Mouse (Mus musculus) ES-E14 (cell line): ENCODE results near the gene Taf6. TPM values are rescaled to one million over a fixed set of nuclear protein-coding genes. Genes with fewer than 3 reads are reported as not detected.
A peak's percentile ranks its signal among the peaks of the same experiment; 100 is the strongest.

Experiments
- DNase-seq: peaks from one replicate; pipeline ENCODE4 v3.0.0-alpha.2; 2013; ENCODE audit warnings: low read depth, low spot score
- H3K27ac ChIP-seq: 2 replicates; pipeline ENCODE4 v1.5.1; 2012; ENCODE audit warnings: low read depth, mild to moderate bottlenecking, low read length, moderate library complexity, mixed read lengths; ENCODE audit not compliant: poor library complexity, insufficient read depth, severe bottlenecking
- H3K36me3 ChIP-seq: 2 replicates; pipeline ENCODE4 v1.6.1; 2012; ENCODE audit warnings: mild to moderate bottlenecking, low read length, moderate library complexity, mixed read lengths; ENCODE audit not compliant: control insufficient read depth, poor library complexity, insufficient read depth, severe bottlenecking
- H3K4me1 ChIP-seq, 2 experiments: fragments of 150-350 bp in 1 of 2; sonication (generic) in 1 of 2; 2 replicates each; pipeline ENCODE4 v1.6.1; 2012; ENCODE audit warnings: low read length in 2 of 2, mild to moderate bottlenecking in 1 of 2, mixed read lengths in 1 of 2; ENCODE audit not compliant: control insufficient read depth in 2 of 2, insufficient read depth in 2 of 2, poor library complexity in 1 of 2
- H3K4me3 ChIP-seq, 2 experiments: fragments of 150-350 bp in 1 of 2; sonication (generic) in 1 of 2; 2 replicates each; pipeline ENCODE4 v1.5.1; 2012; ENCODE audit warnings: low read length in 2 of 2, low read depth in 1 of 2, mild to moderate bottlenecking in 1 of 2, mixed read lengths in 1 of 2; ENCODE audit not compliant: insufficient read depth in 1 of 2, poor library complexity in 1 of 2, severe bottlenecking in 1 of 2
- H3K9ac ChIP-seq: 2 replicates; pipeline ENCODE4 v1.6.1; 2012; ENCODE audit warnings: low read depth, mild to moderate bottlenecking, low read length, mixed read lengths; ENCODE audit not compliant: poor library complexity, insufficient read depth, severe bottlenecking
- H3K9me3 ChIP-seq: fragments of 150-350 bp; sonication (generic); 2 replicates; pipeline ENCODE4 v1.6.1; 2012; ENCODE audit warnings: low read depth, mild to moderate bottlenecking, low read length; ENCODE audit not compliant: control insufficient read depth, insufficient read depth
- CHD2 ChIP-seq: IDR thresholded peaks from 2 replicates; pipeline ENCODE4 v1.6.1; 2014; ENCODE audit warnings: mild to moderate bottlenecking, low read depth, low read length, inconsistent platforms
- HCFC1 ChIP-seq: IDR thresholded peaks from 2 replicates; pipeline ENCODE4 v1.6.1; 2012; ENCODE audit warnings: low read length, inconsistent platforms, borderline replicate concordance; ENCODE audit not compliant: insufficient read depth
- MAFK ChIP-seq: IDR thresholded peaks from 2 replicates; pipeline ENCODE4 v1.6.1; 2014; ENCODE audit warnings: mild to moderate bottlenecking, low read depth, low read length, inconsistent platforms; ENCODE audit not compliant: insufficient read depth
- ZC3H11A ChIP-seq: IDR thresholded peaks from 2 replicates; pipeline ENCODE4 v1.6.1; 2012; ENCODE audit warnings: low read depth, mild to moderate bottlenecking, inconsistent platforms, low read length, borderline replicate concordance
- ZNF384 ChIP-seq: IDR thresholded peaks from 2 replicates; pipeline ENCODE4 v1.6.1; 2012; ENCODE audit warnings: low read depth, low read length, inconsistent platforms
- in situ Hi-C, 2 experiments: fragments of 600-800 bp; cut with MboI; formaldehyde crosslinking; loops; one replicate each; pipeline ENCODE4 v1.15.1; 2025; ENCODE audit warnings: low sequenced_read_pairs in 2 of 2, inconsistent platforms in 1 of 2; ENCODE audit not compliant: unreplicated experiment in 2 of 2
- total RNA-seq: library from RNA; depleted of rRNA; stranded (reverse); fragments of 300-350 nt; gene quantifications from 2 replicates; pipeline ENCODE4 v1.2.3, GENCODE M21; 2012; rRNA removed

The Taf6 gene
- total RNA-seq: 59.3 and 81.1 TPM in 2 replicates

DNA sequence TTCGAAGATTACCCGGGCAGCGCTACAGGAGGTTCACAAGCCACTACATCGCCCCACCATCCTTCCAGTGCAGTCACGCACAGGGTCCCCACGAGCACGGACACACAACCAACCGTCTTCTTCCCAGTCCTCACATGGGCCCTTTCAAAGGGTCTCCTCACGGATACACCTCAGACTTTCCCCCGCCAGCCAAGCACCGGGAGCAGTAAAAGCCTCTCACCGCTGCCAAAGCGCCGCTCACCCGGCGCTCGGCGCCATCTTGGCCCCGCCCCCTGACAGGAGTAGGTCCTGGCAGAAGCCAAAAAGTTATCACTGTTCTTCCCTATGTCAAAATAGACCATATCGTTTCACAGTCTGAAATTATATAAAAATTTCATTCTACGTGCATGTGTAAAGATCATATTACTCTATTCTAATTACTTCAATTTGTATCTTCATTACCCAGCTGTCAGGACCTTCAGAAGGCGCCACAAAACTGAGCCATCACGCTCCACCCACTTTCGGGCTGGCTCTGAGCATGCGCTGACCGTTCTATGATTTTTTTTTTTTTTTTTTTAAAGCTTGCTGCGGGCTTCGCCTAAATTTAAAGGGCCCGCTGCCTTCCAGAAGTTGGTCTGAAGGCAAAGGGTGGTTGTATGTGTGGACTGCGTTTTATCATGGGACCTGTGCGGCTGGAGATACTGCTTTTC lies at the start of gene Taf6, which contains the start of gene Cnpy4:
Taf6 (minus strand) TSS at position 502 of the 689 bp plus-strand sequence.
Cnpy4 (plus strand) TSS at position 536 of the 689 bp plus-strand sequence.
- peak; percentile 42; the same call in 1 of the 2 replicates for TF ChIP-seq HCFC1
- 0 out of 2 replicates have a peak, but pooled peaks have one; percentile 26 for TF ChIP-seq MAFK
- no peak for TF ChIP-seq ZC3H11A
- TF ChIP-seq ZNF384: peak; percentile 99
- Histone ChIP-seq H3K9ac (peak within 1 kb of the TSS; percentile 89), H3K4me1 (peaks cover 0 to 9% of the 10 kb centered on the region in 2 experiments; a peak in 2 of 4 replicates), H3K36me3 (peaks cover 13% of the 10 kb centered on the region), H3K27ac (no peak within 1 kb of the TSS), H3K4me3 (peak within 1 kb of the TSS; percentile 76 to 85), H3K9me3 (no peaks in the 10 kb centered on the region)
- in situ Hi-C loops: no loop called here
- DNase-seq: peak; percentile 80

DNA sequence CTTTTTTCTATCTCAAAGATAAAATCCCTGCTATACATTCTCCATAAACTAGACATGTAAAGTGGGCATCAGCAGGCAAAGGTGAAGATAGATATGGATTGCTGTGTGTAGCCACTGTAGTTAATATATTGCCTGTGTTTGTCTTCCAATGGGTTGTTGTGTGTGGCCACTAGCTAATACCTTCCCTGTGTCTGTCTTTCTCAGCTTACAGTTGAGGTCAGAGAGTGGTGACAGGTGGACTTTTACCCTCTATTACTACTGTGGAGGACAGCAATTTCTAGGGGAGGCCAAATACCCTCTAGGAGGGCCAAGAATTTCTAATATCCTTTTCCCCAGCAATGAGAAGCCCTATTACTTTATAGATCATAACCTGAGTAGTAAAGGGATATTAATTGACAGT lies 47.0 kb upstream of the Taf6 start:
- Histone ChIP-seq H3K36me3 (no peaks in the 10 kb centered on the region), H3K9me3 (no peaks in the 10 kb centered on the region), H3K9ac (no peak overlapping the region), H3K4me1 (no peaks in the 10 kb centered on the region), H3K27ac (no peak overlapping the region), H3K4me3 (no peak overlapping the region)
- TF ChIP-seq MAFK (no peak), HCFC1 (no peak), CHD2 (no peak), ZC3H11A (no peak), ZNF384 (no peak)
- DNase-seq: no peak
- in situ Hi-C loops: no loop called here

DNA sequence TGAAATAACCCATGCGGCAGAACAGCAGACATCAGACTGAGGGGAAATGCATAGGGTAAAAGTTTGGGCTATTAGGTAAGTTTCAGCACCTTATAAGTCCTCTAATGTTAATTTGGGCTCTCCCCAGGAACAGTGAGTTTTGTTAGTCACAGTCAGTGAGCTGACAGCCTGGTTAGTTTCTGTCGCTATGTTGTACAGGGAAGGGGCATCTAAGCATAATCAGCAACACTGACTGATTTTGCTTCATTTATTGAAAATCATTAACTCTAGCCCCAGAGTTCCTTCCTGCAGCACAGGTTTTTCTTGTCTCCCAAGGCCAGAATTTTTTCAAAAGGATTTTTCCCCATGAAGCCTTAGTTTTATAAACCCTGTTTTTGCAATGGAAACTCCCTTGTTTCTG lies 46.5 kb upstream of the Taf6 start:
- Histone ChIP-seq H3K36me3 (no peaks in the 10 kb centered on the region), H3K9me3 (no peaks in the 10 kb centered on the region), H3K4me3 (no peak overlapping the region), H3K4me1 (no peaks in the 10 kb centered on the region), H3K27ac (no peak overlapping the region), H3K9ac (no peak overlapping the region)
- TF ChIP-seq MAFK: no peak
- TF ChIP-seq ZC3H11A: no peak
- TF ChIP-seq HCFC1: no peak
- no peak for TF ChIP-seq ZNF384
- no peak for TF ChIP-seq CHD2
- in situ Hi-C loops: no loop called here
- DNase-seq: no peak

DNA sequence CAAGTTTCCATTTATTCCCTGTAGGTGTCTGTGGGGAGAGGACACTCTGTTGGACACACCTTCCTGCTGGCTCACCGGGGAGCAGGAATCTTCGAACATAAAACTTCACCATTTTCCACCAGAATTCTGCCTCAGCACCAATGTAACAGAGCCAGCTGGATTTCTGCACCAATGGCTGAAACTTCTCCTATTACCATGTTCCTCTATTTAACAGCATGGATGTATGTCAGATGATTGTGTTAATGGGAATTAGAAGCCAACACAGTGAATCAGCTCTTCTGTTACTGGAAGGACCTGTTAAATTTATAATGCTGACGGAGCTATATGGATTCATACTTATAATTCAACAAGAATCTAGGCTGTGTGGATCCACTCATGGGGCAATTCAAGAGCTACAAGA lies 42.3 kb upstream of the Taf6 start:
- in situ Hi-C loops: no loop called here
- no peak for DNase-seq
- no peaks in the 10 kb centered on the region for H3K4me1 ChIP-seq
- no peak overlapping the region for H3K27ac ChIP-seq
- no peaks in the 10 kb centered on the region for H3K9me3 ChIP-seq
- no peak overlapping the region for H3K9ac ChIP-seq
- no peak overlapping the region for H3K4me3 ChIP-seq
- TF ChIP-seq ZC3H11A (no peak), MAFK (no peak), HCFC1 (no peak), ZNF384 (no peak), CHD2 (no peak)
- no peaks in the 10 kb centered on the region for H3K36me3 ChIP-seq

DNA sequence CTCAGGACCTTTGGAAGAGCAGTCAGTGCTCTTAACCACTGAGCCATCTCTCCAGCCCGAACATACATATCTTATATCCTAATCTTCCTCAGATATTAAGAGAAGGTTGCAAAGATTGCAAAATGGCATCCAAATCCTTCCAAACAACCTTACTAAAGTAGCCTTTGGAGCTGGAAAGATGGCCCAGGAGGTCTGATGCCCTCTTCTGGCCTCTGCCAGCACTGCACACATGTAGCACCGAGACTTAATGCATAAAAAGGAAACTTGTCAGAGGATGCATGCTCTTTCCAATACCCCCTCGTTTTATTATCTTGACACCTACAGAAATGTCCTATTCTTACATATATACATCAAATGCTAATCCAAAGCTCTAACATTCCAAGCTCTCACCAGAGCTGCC lies 40.8 kb upstream of the Taf6 start:
- Histone ChIP-seq H3K4me1 (no peaks in the 10 kb centered on the region), H3K9ac (no peak overlapping the region), H3K4me3 (no peak overlapping the region), H3K9me3 (no peaks in the 10 kb centered on the region), H3K27ac (no peak overlapping the region), H3K36me3 (no peaks in the 10 kb centered on the region)
- in situ Hi-C loops: no loop called here
- no peak for TF ChIP-seq ZNF384
- no peak for TF ChIP-seq MAFK
- TF ChIP-seq HCFC1: no peak
- no peak for TF ChIP-seq ZC3H11A
- TF ChIP-seq CHD2: no peak
- peak; percentile 60 for DNase-seq
